Mouse (Mus musculus) limb, embryonic 15.5 days (tissue): ENCODE measurements around the gene Gpam. TPM values are rescaled to one million over a fixed set of nuclear protein-coding genes. Genes with fewer than 3 reads are reported as not detected.
"Not testable (repeated sequence)": the region's sequence is repeated elsewhere in the genome, so short reads cannot be mapped to it uniquely, and the experiment has no call there.

ENCODE experiments used
- ATAC-seq: fragments of 200-750 bp; cut with Nextera tagmentation; 2 replicates; pipeline ENCODE4 v1.8.0; 2017; ENCODE audit warnings: low read depth, moderate TSS enrichment; ENCODE audit not compliant: insufficient number of reproducible peaks, low FRiP score, low TSS enrichment
- H3K27ac ChIP-seq: fragments of 300-500 bp; sonication (generic); 2 replicates; pipeline ENCODE4 v1.5.1; 2015; ENCODE audit warnings: moderate library complexity, mild to moderate bottlenecking, inconsistent platforms
- H3K27me3 ChIP-seq: fragments of 300-500 bp; sonication (generic); 2 replicates; pipeline ENCODE4 v1.6.1; 2015; ENCODE audit warnings: inconsistent platforms
- H3K36me3 ChIP-seq: fragments of 300-500 bp; sonication (generic); 2 replicates; pipeline ENCODE4 v1.6.1; 2015; ENCODE audit warnings: inconsistent platforms
- H3K4me1 ChIP-seq: fragments of 300-500 bp; sonication (generic); 2 replicates; pipeline ENCODE4 v1.6.1; 2015; ENCODE audit warnings: inconsistent platforms
- H3K4me2 ChIP-seq: fragments of 300-500 bp; sonication (generic); 2 replicates; pipeline ENCODE4 v1.6.1; 2015; ENCODE audit warnings: mild to moderate bottlenecking, inconsistent platforms
- H3K4me3 ChIP-seq: fragments of 300-500 bp; sonication (generic); 2 replicates; pipeline ENCODE4 v1.5.1; 2015; ENCODE audit warnings: mild to moderate bottlenecking, inconsistent platforms
- H3K9ac ChIP-seq: fragments of 300-500 bp; sonication (generic); 2 replicates; pipeline ENCODE4 v1.6.1; 2015; ENCODE audit warnings: inconsistent platforms
- H3K9me3 ChIP-seq: fragments of 300-500 bp; sonication (generic); 2 replicates; pipeline ENCODE4 v1.6.1; 2016; ENCODE audit warnings: inconsistent platforms
- WGBS: fragments of 180-500 bp; shearing (Covaris S2); methylation state at CpG from one replicate; pipeline ENCODE4 v1.1.7; 2015; 5-methylcytosine and 5-hydroxymethylcytosine counted together
- polyA plus RNA-seq: library from polyadenylated mRNA; unstranded; fragments of >200 nt; fragmentation: Nextera tagmentation; extraction: Ambion mirVana; gene quantifications from 2 replicates; pipeline ENCODE4 v1.2.1, GENCODE M21; 2015

Gpam gene
- 12.9 and 15.8 TPM in 2 replicates for polyA plus RNA-seq

DNA sequence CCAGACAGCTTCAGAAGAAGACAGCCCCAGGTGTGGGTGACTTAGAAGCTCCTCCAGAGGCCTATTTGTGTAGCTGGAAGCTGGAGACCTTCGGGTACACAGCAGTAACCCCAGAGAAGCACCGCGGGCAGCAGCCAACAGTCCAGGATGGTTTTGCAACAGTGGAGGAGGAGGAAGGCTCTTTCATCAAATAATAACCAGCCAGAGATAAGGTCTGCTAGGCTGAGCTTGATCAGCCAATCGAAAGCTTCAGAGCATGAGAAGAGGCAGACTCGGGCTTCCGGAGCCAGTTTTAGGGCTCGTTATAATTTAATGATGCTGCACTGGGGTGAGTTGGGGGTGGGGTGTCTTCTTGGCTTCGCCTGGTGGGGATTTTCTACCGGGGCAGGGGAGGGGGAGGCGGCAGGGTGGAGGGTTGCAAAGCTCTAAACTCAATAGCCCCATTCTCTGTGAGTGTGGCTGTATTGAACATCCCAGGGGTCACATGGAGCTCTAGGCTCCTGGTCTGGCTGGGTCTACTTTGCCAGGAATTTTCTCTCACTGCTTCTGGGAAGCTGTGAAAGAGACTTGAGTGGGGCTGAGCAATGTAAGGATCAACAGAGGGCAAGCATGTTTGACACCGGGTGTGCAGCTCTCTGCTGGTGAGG, at the start of gene Gpam:
Gpam (minus strand) TSS at position 167 of the 647 bp plus-strand sequence.
- Histone ChIP-seq H3K9me3 (no peaks in the 10 kb centered on the region), H3K27ac (no peak within 1 kb of the TSS), H3K9ac (no peak within 1 kb of the TSS), H3K4me2 (no peak within 1 kb of the TSS), H3K27me3 (no peaks in the 10 kb centered on the region), H3K36me3 (no peaks in the 10 kb centered on the region), H3K4me1 (0 out of 2 replicates have a peak, but pooled peaks cover 6% of the 10 kb centered on the region), H3K4me3 (no peak within 1 kb of the TSS)
- 47% methylated on average over 11 of the region's 11 CpGs for WGBS
- ATAC-seq = no peak

DNA sequence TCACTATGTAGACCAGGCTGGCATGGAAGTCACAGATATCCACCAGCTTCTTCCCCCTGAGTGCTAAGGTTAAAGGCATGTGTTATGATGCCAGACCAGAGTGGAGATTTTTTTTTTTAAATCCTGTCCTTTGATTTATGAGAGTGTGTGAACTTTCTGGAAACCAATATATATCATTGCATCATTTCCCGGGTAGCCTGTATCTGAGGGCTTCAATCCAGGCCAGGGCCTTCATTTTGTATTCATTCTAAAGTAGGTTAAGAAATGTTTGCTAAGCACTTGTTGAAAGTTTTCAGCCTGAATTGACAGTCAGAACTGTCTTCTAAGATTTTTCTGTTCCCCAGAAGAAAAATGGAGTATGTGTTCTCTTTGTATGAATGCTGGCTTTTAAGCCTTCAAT, 44.5 kb upstream of the Gpam start:
- no peak for ATAC-seq
- H3K9ac ChIP-seq = no peak overlapping the region
- H3K4me2 ChIP-seq = no peak overlapping the region
- no peaks in the 10 kb centered on the region for H3K9me3 ChIP-seq
- no peaks in the 10 kb centered on the region for H3K36me3 ChIP-seq
- H3K4me3 ChIP-seq = no peak overlapping the region
- 56% methylated on average over 1 of the region's 1 CpGs for WGBS
- H3K4me1 ChIP-seq = no peaks in the 10 kb centered on the region
- H3K27me3 ChIP-seq = no peaks in the 10 kb centered on the region
- no peak overlapping the region for H3K27ac ChIP-seq

DNA sequence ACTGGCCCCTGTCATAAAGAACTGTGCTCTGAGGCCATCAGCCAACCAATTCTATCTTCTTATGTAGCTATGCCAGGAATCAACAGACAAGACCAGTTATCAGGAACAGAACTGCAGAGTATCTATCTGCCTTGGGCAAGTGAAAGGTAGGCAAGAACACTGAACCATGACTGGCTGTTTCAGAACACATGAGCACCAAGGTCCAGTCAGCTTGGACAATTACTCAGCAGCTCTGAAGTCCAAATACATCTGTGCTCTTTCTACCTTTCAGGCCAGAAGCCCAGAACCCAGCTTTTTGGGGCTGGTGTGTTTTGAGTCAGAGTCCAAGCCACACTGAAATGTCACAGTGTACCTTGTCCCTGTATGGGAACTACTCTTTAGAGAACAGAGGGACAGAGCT, 43.4 kb upstream of the Gpam start:
- Histone ChIP-seq H3K4me1 (no peaks in the 10 kb centered on the region), H3K4me3 (no peak overlapping the region), H3K4me2 (no peak overlapping the region), H3K36me3 (no peaks in the 10 kb centered on the region), H3K9ac (no peak overlapping the region), H3K27ac (no peak overlapping the region), H3K9me3 (no peaks in the 10 kb centered on the region), H3K27me3 (no peaks in the 10 kb centered on the region)
- ATAC-seq = no peak

DNA sequence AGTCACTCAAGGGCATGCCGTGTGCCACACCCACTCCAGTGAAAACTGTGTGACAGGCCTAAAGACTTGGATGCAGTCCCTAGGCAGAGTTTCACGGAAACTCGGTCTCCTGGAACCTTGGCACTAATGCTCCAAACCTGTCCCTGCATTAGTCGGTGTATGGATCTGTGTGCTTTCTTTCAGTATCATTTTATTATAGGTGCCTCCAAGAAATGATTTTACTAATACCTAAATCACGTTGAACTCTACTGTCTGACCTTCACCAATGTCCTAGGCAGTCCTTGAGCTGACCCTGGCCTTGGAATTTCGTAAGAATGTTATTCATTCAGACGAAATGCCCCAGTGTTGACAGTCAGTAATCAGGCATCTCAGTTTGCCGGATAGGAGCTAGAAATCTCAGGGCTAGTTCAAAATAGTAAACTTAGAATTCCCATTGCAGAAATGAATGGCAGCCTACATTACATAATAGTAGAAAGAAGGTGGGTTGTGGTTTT, 42.2 kb upstream of the Gpam start:
- ATAC-seq, H3K9ac ChIP-seq, H3K36me3 ChIP-seq, H3K27me3 ChIP-seq, H3K4me3 ChIP-seq, H3K27ac ChIP-seq, H3K4me1 ChIP-seq, H3K9me3 ChIP-seq, H3K4me2 ChIP-seq: not testable (repeated sequence)
- WGBS = 90% methylated on average over 8 of the region's 8 CpGs

DNA sequence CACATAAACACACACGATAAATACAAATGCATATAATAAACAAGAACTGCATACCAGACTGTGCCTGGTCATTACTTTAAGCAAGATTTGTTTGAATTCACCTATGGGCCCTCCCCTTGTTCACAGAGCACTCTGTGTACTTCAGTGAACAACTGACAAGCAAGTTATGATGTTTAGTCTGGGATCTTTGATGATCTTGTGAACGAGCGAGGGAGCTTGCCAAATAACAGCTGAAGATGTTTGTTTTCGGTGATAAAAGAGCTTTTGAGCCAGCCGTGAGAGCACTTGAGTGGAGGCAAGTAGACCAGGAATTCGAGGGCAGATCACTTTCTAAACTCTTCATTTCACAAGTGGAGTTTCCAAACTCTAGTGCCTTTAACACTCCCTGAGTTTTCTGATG, 41.3 kb upstream of the Gpam start:
- WGBS = 68% methylated on average over 6 of the region's 6 CpGs
- Histone ChIP-seq H3K9me3 (no peaks in the 10 kb centered on the region), H3K36me3 (no peaks in the 10 kb centered on the region), H3K27ac (no peak overlapping the region), H3K9ac (no peak overlapping the region), H3K4me1 (no peaks in the 10 kb centered on the region), H3K4me3 (no peak overlapping the region), H3K27me3 (no peaks in the 10 kb centered on the region), H3K4me2 (no peak overlapping the region)
- ATAC-seq = no peak

DNA sequence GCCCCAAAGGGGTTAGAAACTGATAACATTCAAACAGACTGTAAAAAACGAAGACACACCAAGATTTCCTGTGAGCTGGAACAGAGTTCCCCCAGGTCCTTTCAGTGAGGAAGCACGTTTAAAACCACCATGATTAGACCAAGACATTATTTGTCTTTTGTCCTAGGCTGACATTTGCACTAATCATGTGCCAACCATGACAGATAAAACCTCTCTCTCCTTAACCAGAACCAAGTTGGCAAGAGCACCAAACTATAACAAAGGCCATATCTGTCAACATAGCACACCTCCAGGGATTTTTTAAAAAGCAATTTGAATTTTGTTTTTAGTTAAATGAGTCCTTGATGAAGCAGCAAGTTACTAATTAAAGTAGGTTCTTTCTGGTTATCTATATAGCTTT, 40.7 kb upstream of the Gpam start:
- no peak for ATAC-seq
- Histone ChIP-seq H3K9ac (no peak overlapping the region), H3K4me1 (no peaks in the 10 kb centered on the region), H3K4me2 (no peak overlapping the region), H3K27me3 (no peaks in the 10 kb centered on the region), H3K27ac (no peak overlapping the region), H3K9me3 (no peaks in the 10 kb centered on the region), H3K4me3 (no peak overlapping the region), H3K36me3 (no peaks in the 10 kb centered on the region)
- 59% methylated on average over 2 of the region's 2 CpGs for WGBS

DNA sequence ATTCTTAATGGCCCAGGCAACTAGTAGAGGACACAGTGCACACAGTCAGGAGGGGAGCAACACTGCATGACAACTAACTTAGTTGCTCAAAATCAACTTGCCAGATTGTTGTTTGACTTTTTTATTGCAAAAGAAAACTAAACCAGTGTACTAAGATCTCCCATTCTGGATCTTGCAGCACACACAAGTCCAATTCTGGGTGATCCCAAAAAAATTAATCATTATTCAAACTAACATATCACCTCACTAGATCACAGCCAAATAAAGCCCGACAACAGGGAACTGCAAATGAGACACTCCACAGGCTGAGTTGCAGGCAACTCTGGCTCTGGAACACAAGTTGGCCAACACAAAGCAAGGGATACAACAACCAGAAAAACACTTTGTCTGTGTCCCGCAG, 39.7 kb upstream of the Gpam start:
- H3K27ac ChIP-seq = no peak overlapping the region
- no peak overlapping the region for H3K9ac ChIP-seq
- no peaks in the 10 kb centered on the region for H3K36me3 ChIP-seq
- no peaks in the 10 kb centered on the region for H3K4me1 ChIP-seq
- H3K4me3 ChIP-seq = no peak overlapping the region
- 90% methylated on average over 2 of the region's 2 CpGs for WGBS
- no peaks in the 10 kb centered on the region for H3K9me3 ChIP-seq
- no peak overlapping the region for H3K4me2 ChIP-seq
- H3K27me3 ChIP-seq = no peaks in the 10 kb centered on the region
- ATAC-seq = no peak

DNA sequence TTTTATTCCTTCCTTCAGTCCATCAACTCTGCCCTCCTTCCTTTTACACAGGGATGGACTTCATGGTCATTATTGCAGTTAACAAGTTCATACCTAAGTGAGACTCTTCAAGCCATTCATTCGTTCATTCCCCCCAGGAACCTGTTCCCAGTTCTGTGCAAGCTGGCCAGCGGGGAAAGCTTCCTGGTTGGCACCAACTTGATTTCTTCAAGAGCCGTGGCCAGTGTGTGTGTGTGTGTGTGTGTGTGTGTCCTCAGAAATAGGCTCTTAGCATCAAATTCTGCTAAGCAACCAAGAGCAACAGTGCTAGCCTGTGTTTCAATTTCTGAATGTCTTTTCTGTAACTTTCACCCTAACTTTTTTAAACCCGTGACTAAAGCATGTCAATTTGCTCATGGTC, 38.9 kb upstream of the Gpam start:
- no peaks in the 10 kb centered on the region for H3K36me3 ChIP-seq
- no peaks in the 10 kb centered on the region for H3K27me3 ChIP-seq
- no peak overlapping the region for H3K27ac ChIP-seq
- no peaks in the 10 kb centered on the region for H3K9me3 ChIP-seq
- ATAC-seq = no peak
- no peak overlapping the region for H3K9ac ChIP-seq
- 76% methylated on average over 4 of the region's 4 CpGs for WGBS
- no peak overlapping the region for H3K4me2 ChIP-seq
- H3K4me3 ChIP-seq = no peak overlapping the region
- H3K4me1 ChIP-seq = no peaks in the 10 kb centered on the region

DNA sequence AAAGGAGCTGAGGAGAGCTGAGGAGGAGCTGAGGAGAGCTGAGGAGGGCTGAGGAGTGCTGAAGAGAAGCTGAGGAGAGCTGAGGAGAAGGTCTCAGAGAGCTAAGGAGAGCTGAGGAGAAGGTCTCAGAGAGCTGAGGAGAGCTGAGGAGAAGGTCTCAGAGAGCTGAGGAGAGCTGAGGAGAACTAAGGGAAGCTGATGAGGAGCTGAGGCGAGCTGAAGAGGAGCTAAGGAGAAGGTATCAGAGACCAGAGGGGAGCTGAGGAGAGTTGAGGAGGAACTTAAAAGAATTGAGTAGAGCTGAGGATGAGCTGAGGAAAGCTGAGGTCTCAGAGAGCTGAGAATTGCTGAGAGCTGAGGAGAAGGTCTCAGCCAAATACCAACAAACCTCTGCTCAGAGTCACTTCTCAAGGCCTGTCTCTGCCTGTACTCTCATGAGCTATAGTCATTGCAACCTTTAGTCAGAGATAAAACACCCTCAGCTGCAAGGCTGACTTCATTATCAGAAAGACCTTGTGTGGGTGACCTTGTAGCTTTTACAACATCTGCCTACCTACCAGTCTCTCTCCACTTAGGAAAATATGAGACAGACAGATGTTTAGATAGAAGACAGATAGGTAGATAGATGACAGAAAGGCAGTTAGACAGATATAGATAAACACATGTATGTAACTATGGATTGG, 38.3 kb upstream of the Gpam start:
- Histone ChIP-seq H3K4me2 (no peak overlapping the region), H3K4me3 (no peak overlapping the region), H3K9me3 (no peaks in the 10 kb centered on the region), H3K27ac (no peak overlapping the region), H3K36me3 (no peaks in the 10 kb centered on the region), H3K27me3 (no peaks in the 10 kb centered on the region), H3K4me1 (no peaks in the 10 kb centered on the region), H3K9ac (no peak overlapping the region)
- WGBS = 80% methylated on average over 1 of the region's 1 CpGs
- ATAC-seq = no peak

DNA sequence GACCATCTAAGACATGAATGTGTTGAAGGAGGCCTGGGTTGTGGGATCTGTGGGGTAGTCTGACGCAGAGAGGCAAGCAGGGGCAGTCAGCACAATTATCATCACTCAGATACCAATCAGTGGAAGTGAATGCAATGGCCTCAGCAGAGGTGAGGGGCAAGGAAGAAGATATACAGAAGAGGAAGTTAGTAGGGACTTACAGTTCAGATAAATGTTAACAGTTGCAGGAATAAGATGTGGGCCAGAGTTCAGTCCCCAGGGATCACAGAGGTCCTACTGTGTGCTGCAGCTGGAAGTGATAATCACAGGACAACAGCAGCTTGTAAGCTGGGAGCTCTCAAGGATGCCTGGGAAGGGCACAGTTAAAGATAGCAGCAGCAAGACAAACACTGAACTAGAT, 37.1 kb upstream of the Gpam start:
- H3K4me3 ChIP-seq = no peak overlapping the region
- WGBS = 85% methylated on average over 1 of the region's 1 CpGs
- no peak overlapping the region for H3K9ac ChIP-seq
- H3K36me3 ChIP-seq = no peaks in the 10 kb centered on the region
- no peaks in the 10 kb centered on the region for H3K9me3 ChIP-seq
- no peak overlapping the region for H3K4me2 ChIP-seq
- H3K27me3 ChIP-seq = no peaks in the 10 kb centered on the region
- H3K27ac ChIP-seq = no peak overlapping the region
- ATAC-seq = no peak
- H3K4me1 ChIP-seq = no peaks in the 10 kb centered on the region

DNA sequence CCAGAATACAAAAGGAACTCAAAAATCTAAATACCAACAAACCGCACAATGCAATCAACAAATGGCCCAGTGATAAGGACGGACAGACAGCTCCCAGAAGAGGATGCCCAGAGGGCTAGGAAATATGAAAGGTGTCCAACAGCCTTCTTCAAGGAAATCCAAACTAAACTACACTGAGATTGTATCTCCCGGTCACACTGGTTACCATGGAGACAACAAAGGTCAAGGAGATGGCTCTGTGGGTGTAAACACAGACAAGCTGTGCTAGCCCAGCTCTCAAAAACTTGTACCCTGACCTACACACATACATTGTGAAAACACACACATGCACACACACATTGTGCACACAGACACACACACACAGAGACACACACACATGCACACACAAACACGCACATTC, 35.2 kb upstream of the Gpam start:
- 84% methylated on average over 4 of the region's 4 CpGs for WGBS
- H3K27me3 ChIP-seq = no peaks in the 10 kb centered on the region
- no peak for ATAC-seq

DNA sequence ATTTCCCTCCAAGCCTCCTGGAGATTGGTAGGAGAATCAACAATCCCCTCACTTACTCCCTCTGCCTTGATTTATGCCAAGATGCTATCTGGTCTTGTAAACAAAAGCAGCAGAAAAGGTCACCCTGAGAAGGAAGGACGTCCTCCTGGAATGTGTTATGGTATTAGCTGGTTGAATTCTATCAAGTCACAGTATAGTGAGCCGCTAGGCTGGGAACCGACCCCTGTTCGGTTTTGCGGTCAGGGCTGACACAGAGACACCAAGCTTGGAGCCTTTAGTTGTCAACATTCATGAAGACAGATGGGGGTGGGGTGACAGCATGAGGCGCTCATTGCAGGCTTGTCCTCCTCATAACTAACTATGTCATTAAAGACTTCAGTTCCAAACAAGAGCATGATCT, 32.8 kb upstream of the Gpam start:
- H3K4me1 ChIP-seq = no peaks in the 10 kb centered on the region
- no peak overlapping the region for H3K27ac ChIP-seq
- no peak overlapping the region for H3K9ac ChIP-seq
- H3K36me3 ChIP-seq = no peaks in the 10 kb centered on the region
- ATAC-seq = no peak
- WGBS = 70% methylated on average over 6 of the region's 6 CpGs
- H3K4me2 ChIP-seq = no peak overlapping the region
- H3K27me3 ChIP-seq = no peaks in the 10 kb centered on the region
- no peaks in the 10 kb centered on the region for H3K9me3 ChIP-seq
- H3K4me3 ChIP-seq = no peak overlapping the region

More for the DNA sequence above, 35.2 kb upstream of the Gpam start:
- Histone ChIP-seq H3K4me1 (no peaks in the 10 kb centered on the region), H3K4me2 (no peak overlapping the region), H3K36me3 (no peaks in the 10 kb centered on the region), H3K9ac (no peak overlapping the region), H3K9me3 (no peaks in the 10 kb centered on the region), H3K27ac (no peak overlapping the region), H3K4me3 (no peak overlapping the region)
